In genomic region chr2:57934062-57934822, GRCm38 (mm10) we compare ENCODE assay signal across 9 mouse cellular contexts.
DNase-seq lines count a peak whose midpoint lies in the region; ATAC-seq and TF ChIP-seq lines count a peak whose summit lies in the region.
"Had no signal": no experiment of that assay in that cellular context is flagged by ENCODE, and none has a peak within 500 bp of the region (broad histone marks: within the 10 kb centered on the region; RNA-seq: fewer than 3 reads in every experiment).

No protein-coding gene starts in this region.

- in situ Hi-C loops in CH12.LX (cut with MboI; ENCODE audit: low pct_ligation_motif_present, low pct_unique_long_range_greater_than_20kb, low sequenced_read_pairs) = no loop called here

- WGBS in kidney, embryonic 14.5 days = 61% methylated on average over 5 of the region's 5 CpGs
- 62% methylated on average over 5 of the region's 5 CpGs for WGBS in hindbrain, postnatal 0 days

- peak; percentile 4 for TF ChIP-seq RAD21 in CH12.LX (IDR thresholded peaks at IDR 0.05; ENCODE audit: low read depth, low read length)

- no peak overlapping the region for H3K4me3 ChIP-seq in kidney, embryonic 14.5 days (ENCODE audit: low read length)
- no peak overlapping the region for H3K4me3 ChIP-seq in CH12.LX (replicated peaks in 1 of 3; ENCODE audit: low read depth in 2 of 3, low read length in 2 of 3, poor library complexity in 1 of 3)
- no peak overlapping the region for H3K4me3 ChIP-seq in hindbrain, postnatal 0 days (ENCODE audit: low read length)

- no peak for TF ChIP-seq POLR2A in CH12.LX (IDR thresholded peaks at IDR 0.05; ENCODE audit: low read depth, low read length)

- H3K4me2 ChIP-seq in kidney, embryonic 14.5 days (replicated peaks; ENCODE audit: low read depth, low read length) = no peak overlapping the region
- H3K4me2 ChIP-seq in CH12.LX (ENCODE audit: insufficient read depth, low read depth, poor library complexity, severe bottlenecking) = no peak overlapping the region
- H3K4me2 ChIP-seq in hindbrain, postnatal 0 days (ENCODE audit: low read depth, low read length) = no peak overlapping the region

- H3K27ac ChIP-seq in kidney, embryonic 14.5 days (ENCODE audit: low read depth, low read length) = no peak overlapping the region
- H3K27ac ChIP-seq in CH12.LX (ENCODE audit: insufficient read depth, low read depth) = no peak overlapping the region
- H3K27ac ChIP-seq in hindbrain, postnatal 0 days = no peak overlapping the region

- dilution Hi-C loops in CH12.LX (cut with MboI; ENCODE audit: extremely low pct_ligation_motif_present, extremely low pct_unique_long_range_greater_than_20kb, low sequenced_read_pairs) = no loop called here

- DNase-seq in cerebellum, postnatal 10 days = peak; percentile 38 to 41
- no peak for DNase-seq in cerebellum, adult 8-10 months
- DNase-seq in kidney, postnatal 4 days = peak; percentile 12 to 14
- DNase-seq in CH12.LX (ENCODE audit: extremely low read depth) = peak; percentile 51
- DNase-seq in embryo, embryonic 10.5 days (ENCODE audit: low spot score) = peak; percentile 13
- no peak for DNase-seq in hindbrain, postnatal 0 days (ENCODE audit: low spot score)
- DNase-seq in cerebellum, postnatal 4 days (ENCODE audit: low spot score in 2 of 2) = no peak
- DNase-seq: layer of hippocampus, adult 9-11 months had no signal

- H3K36me3 ChIP-seq in kidney, embryonic 14.5 days (ENCODE audit: control insufficient read depth, insufficient read depth, low read length) = no peaks in the 10 kb centered on the region
- no peaks in the 10 kb centered on the region for H3K36me3 ChIP-seq in CH12.LX (replicated peaks in 1 of 2; ENCODE audit: control insufficient read depth in 1 of 2, insufficient read depth in 1 of 2, low read length in 1 of 2)
- no peaks in the 10 kb centered on the region for H3K36me3 ChIP-seq in hindbrain, postnatal 0 days (ENCODE audit: insufficient read depth, low read length)

- H3K9ac ChIP-seq in kidney, embryonic 14.5 days (ENCODE audit: low read depth, low read length) = no peak overlapping the region
- no peak overlapping the region for H3K9ac ChIP-seq in CH12.LX (ENCODE audit: insufficient read depth, low read depth)
- H3K9ac ChIP-seq in hindbrain, postnatal 0 days (replicated peaks; ENCODE audit: low read length) = no peak overlapping the region

- H3K27me3 ChIP-seq in kidney, embryonic 14.5 days (ENCODE audit: control insufficient read depth, insufficient read depth, low read length) = no peaks in the 10 kb centered on the region
- H3K27me3 ChIP-seq in CH12.LX (replicated peaks) = no peaks in the 10 kb centered on the region
- H3K27me3 ChIP-seq in hindbrain, postnatal 0 days (ENCODE audit: insufficient read depth, low read length) = no peaks in the 10 kb centered on the region

- H3K9me3 ChIP-seq in kidney, embryonic 14.5 days (ENCODE audit: control insufficient read depth, low read length) = no peaks in the 10 kb centered on the region
- no peaks in the 10 kb centered on the region for H3K9me3 ChIP-seq in CH12.LX (replicated peaks; ENCODE audit: low read length)
- no peaks in the 10 kb centered on the region for H3K9me3 ChIP-seq in hindbrain, postnatal 0 days (ENCODE audit: low read length)

- no peaks in the 10 kb centered on the region for H3K4me1 ChIP-seq in kidney, embryonic 14.5 days (ENCODE audit: control insufficient read depth, insufficient read depth, low read length)
- H3K4me1 ChIP-seq in CH12.LX (ENCODE audit: control insufficient read depth in 1 of 2, insufficient read depth in 2 of 2) = peaks cover 0 to 4% of the 10 kb centered on the region in 2 experiments; a peak in 1 of 4 replicates
- H3K4me1 ChIP-seq in hindbrain, postnatal 0 days (ENCODE audit: insufficient read depth, low read length) = no peaks in the 10 kb centered on the region

- peak; percentile 34 to 71; a peak in 3 of 4 replicates for TF ChIP-seq CTCF in CH12.LX (conservative IDR thresholded peaks at IDR 0.05 in 1 of 2, IDR thresholded peaks at IDR 0.05 in 1 of 2; ENCODE audit: low read depth in 2 of 2, low read length in 2 of 2)
- TF ChIP-seq CTCF in hindbrain, postnatal 0 days (IDR thresholded peaks at IDR 0.05; ENCODE audit: low read depth) = no peak

- TF ChIP-seq EP300 in CH12.LX (IDR thresholded peaks at IDR 0.05; ENCODE audit: low read length) = no peak

- no peaks in the 10 kb centered on the region for H3K79me2 ChIP-seq in CH12.LX (replicated peaks; ENCODE audit: control insufficient read depth, extremely low read depth, insufficient read depth, poor library complexity, severe bottlenecking)

- ATAC-seq in kidney, embryonic 14.5 days (ENCODE audit: low FRiP score, low TSS enrichment) = no peak
- ATAC-seq in hindbrain, postnatal 0 days = no peak

TF ChIP-seq in CH12.LX, 34 proteins besides CTCF, POLR2A, EP300 and RAD21:
- TF ChIP-seq JUND (conservative IDR thresholded peaks at IDR 0.05; ENCODE audit: low read depth, low read length) = no peak
- no peak for TF ChIP-seq USF2 (conservative IDR thresholded peaks at IDR 0.05; ENCODE audit: low read depth, low read length)
- no peak for TF ChIP-seq ZC3H11A (IDR thresholded peaks at IDR 0.05; ENCODE audit: low read depth, low read length)
- TF ChIP-seq ETS1 (conservative IDR thresholded peaks at IDR 0.05; ENCODE audit: low read depth, low read length) = no peak
- TF ChIP-seq SMC3 (IDR thresholded peaks at IDR 0.05; ENCODE audit: low read depth, low read length) = peak; percentile 55
- no peak for TF ChIP-seq MAFK (IDR thresholded peaks at IDR 0.05; ENCODE audit: insufficient replicate concordance, low read length)
- TF ChIP-seq NELFE (IDR thresholded peaks at IDR 0.05; ENCODE audit: low read depth, low read length) = no peak

Comparison
In these comparisons a context has a peak if more than half of its experiments do, and no peak if none do; other contexts are left out.
1. DNase-seq: peak in cerebellum, postnatal 10 days (2 of 2), kidney, postnatal 4 days (2 of 2), CH12.LX (single experiment) and embryo, embryonic 10.5 days (single experiment); none in cerebellum, adult 8-10 months (single experiment), hindbrain, postnatal 0 days (single experiment) and cerebellum, postnatal 4 days (0 of 2).